Mouse (Mus musculus) heart, adult 2 months (tissue): ENCODE results near the gene C1qa. TPM values are rescaled to one million over a fixed set of nuclear protein-coding genes. Genes with fewer than 3 reads are reported as not detected.
A peak's percentile ranks its signal among the peaks of the same experiment; 100 is the strongest.

ENCODE experiments used
- DNase-seq, 2 experiments: peaks; one replicate each; pipeline ENCODE4 v3.0.0; 2021
- H3K27ac ChIP-seq: fragments of 200-600 bp; 2 replicates; pipeline ENCODE4 v1.8.1; 2022
- H3K27me3 ChIP-seq: fragments of 200-500 bp; 2 replicates; pipeline ENCODE4 v1.6.1; 2012; ENCODE audit warnings: mild to moderate bottlenecking, low read length, inconsistent platforms, mixed read lengths; ENCODE audit not compliant: control insufficient read depth, insufficient read depth
- H3K36me3 ChIP-seq: fragments of 200-500 bp; 2 replicates; pipeline ENCODE4 v1.6.1; 2012; ENCODE audit warnings: low read length, inconsistent platforms; ENCODE audit not compliant: control insufficient read depth, insufficient read depth
- H3K4me1 ChIP-seq: fragments of 200-500 bp; 2 replicates; pipeline ENCODE4 v1.6.1; 2011; ENCODE audit warnings: low read length; ENCODE audit not compliant: control insufficient read depth, insufficient read depth
- H3K4me3 ChIP-seq: fragments of 200-600 bp; 2 replicates; pipeline ENCODE4 v1.8.1; 2022
- H3K79me2 ChIP-seq: fragments of 200-500 bp; replicated peaks from 2 replicates; pipeline ENCODE4 v1.6.1; 2012; ENCODE audit warnings: mild to moderate bottlenecking, inconsistent platforms, low read length, moderate library complexity, mixed read lengths; ENCODE audit not compliant: control insufficient read depth, insufficient read depth
- H3K9ac ChIP-seq: fragments of 200-500 bp; 2 replicates; pipeline ENCODE4 v1.6.1; 2012; ENCODE audit warnings: low read depth, mild to moderate bottlenecking, control low read depth, inconsistent platforms, low read length, mixed read lengths
- CTCF ChIP-seq: fragments of 200-600 bp; IDR thresholded peaks from 2 replicates; pipeline ENCODE4 v1.8.1; 2022; ENCODE audit warnings: antibody characterized with exemption, mild to moderate bottlenecking, moderate library complexity
- EP300 ChIP-seq: fragments of 200-500 bp; IDR thresholded peaks from 2 replicates; pipeline ENCODE4 v1.6.1; 2011; ENCODE audit warnings: low read depth, low read length, control low read depth; ENCODE audit not compliant: insufficient read depth
- POLR2A ChIP-seq: fragments of 200-500 bp; IDR thresholded peaks from 2 replicates; pipeline ENCODE4 v1.6.1; 2011; ENCODE audit warnings: mild to moderate bottlenecking, low read depth, low read length, control low read depth; ENCODE audit not compliant: insufficient read depth
- WGBS: fragments of 180-500 bp; shearing (Covaris S2); methylation state at CpG from one replicate; pipeline ENCODE4 v1.1.7; 2018; 5-methylcytosine and 5-hydroxymethylcytosine counted together
- intact Hi-C: fragments of 180-260 bp; cut with DNase I; formaldehyde crosslinking; loops from one replicate; pipeline ENCODE4 v1.15.1; 2025
- polyA plus RNA-seq: library from polyadenylated mRNA; depleted of rRNA; stranded (reverse); fragments of >200 nt; gene quantifications from 2 replicates; pipeline ENCODE4 v1.2.3, GENCODE M21; 2012
- total RNA-seq, 2 experiments: library from RNA; stranded (reverse); gene quantifications; 2 replicates each; pipeline ENCODE4 v1.2.3; 2021

The C1qa gene
- total and polyA plus RNA-seq, 3 experiments, result 49.3 to 51.0 (median 50.2) TPM

DNA sequence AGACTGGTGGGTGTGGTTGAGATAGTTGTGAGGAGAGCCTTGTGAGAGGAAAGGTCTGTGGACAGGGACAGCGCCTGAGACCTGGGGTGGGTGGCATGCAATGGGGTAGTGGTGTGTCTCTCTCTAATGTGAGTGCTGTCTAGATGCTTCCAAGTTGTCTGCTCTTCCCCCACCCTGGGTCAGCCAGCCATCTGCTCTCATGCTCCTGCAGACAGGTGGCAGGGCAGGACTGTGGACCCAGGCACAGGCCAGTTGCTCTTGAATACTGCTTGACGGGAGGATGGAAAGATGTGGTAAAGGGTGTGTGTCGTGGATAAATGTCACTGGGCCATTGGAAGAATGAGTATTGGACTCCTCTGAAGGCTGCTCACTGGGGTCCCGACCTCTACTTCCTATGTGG lies 38.7 kb upstream of the C1qa start:
- Histone ChIP-seq H3K9ac (no peak overlapping the region), H3K4me1 (no peaks in the 10 kb centered on the region; the same call in 1 of the 2 replicates), H3K4me3 (no peak overlapping the region), H3K27me3 (no peaks in the 10 kb centered on the region), H3K79me2 (no peaks in the 10 kb centered on the region), H3K27ac (no peak overlapping the region), H3K36me3 (no peaks in the 10 kb centered on the region)
- DNase-seq, result no peak
- WGBS, result 60% methylated on average over 4 of the region's 4 CpGs
- TF ChIP-seq POLR2A (no peak), CTCF (no peak), EP300 (no peak)
- intact Hi-C loops, result no loop called here

DNA sequence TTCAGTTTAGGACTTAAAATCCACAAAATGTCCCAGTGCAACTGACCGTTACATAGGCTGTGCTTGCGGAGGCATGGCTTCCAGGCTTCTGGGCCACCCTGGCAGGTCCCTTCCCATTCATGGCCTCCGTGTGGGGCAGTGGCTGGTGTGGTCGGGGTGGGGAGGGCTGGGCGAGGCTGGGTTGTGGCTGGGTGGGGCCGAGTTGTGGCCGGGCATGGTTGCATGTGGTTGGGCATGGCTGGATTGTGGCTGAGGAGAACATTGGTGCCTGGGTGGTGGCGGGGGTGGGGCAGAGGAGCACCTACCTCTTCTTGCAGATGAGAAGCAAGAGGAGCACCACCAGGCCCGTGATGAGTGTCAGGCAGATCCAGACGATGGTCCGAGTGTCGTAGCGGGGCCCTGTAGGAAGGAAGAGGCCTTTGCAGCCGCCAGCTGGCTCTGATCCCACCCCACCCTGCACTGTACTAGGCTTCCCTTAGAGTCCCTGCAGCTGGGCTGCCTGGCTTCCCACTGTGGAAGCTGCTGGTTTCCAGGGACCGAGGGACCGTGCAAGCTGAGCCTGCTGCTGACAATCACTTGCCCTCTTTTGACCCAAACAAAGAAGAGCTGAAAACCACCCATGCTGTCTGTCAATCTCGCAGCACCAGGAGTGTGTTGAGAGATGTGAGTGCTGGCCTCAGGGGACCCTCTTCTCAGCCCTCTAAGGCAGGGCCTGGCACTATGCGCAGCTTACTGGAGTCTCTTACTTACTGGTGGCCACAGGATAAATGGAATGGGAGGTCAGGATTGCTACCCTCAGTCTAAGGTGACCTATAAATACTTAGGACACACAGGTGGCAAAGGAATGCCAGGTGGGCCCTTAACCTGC lies 36.4 kb upstream of the C1qa start:
- H3K4me3 ChIP-seq, result no peak overlapping the region
- TF ChIP-seq POLR2A (no peak), EP300 (no peak), CTCF (no peak)
- H3K27me3 ChIP-seq, result no peaks in the 10 kb centered on the region
- H3K9ac ChIP-seq, result no peak overlapping the region
- no peaks in the 10 kb centered on the region for H3K79me2 ChIP-seq
- H3K4me1 ChIP-seq, result no peaks in the 10 kb centered on the region; the same call in 1 of the 2 replicates
- no peak for DNase-seq
- 27% methylated on average over 18 of the region's 18 CpGs for WGBS
- no peaks in the 10 kb centered on the region for H3K36me3 ChIP-seq
- no peak overlapping the region for H3K27ac ChIP-seq
- intact Hi-C loops, result no loop called here

DNA sequence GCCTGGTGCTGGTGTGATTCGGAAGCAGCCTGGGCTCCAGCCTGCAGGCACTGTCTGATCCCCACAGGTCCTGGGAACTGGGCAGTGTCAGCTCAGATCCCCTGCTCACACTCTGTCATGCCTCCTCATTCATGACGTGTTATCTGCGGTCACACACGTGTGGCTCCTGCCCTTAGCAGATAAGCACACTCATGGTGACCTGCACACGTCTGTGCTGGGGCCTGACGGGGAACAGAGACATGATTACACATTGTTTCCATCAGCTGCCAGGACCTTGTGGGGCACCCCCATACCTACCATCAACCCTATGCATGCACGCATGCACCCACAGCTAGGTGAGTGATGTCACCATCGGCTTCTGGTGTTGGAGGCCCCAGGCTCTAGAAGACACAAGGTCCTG lies 31.9 kb upstream of the C1qa start:
- no peak overlapping the region for H3K27ac ChIP-seq
- H3K4me1 ChIP-seq, result no peaks in the 10 kb centered on the region; the same call in 1 of the 2 replicates
- intact Hi-C loops, result no loop called here
- WGBS, result 54% methylated on average over 8 of the region's 8 CpGs
- no peaks in the 10 kb centered on the region for H3K79me2 ChIP-seq
- TF ChIP-seq POLR2A (no peak), CTCF (no peak), EP300 (no peak)
- H3K36me3 ChIP-seq, result no peaks in the 10 kb centered on the region
- 0 out of 2 replicates have a peak, but pooled peaks cover 2% of the 10 kb centered on the region for H3K27me3 ChIP-seq
- no peak overlapping the region for H3K9ac ChIP-seq
- H3K4me3 ChIP-seq, result no peak overlapping the region
- no peak for DNase-seq

- Histone ChIP-seq H3K4me1 (no peaks in the 10 kb centered on the region), H3K27ac (no peak overlapping the region), H3K9ac (no peak overlapping the region), H3K4me3 (no peak overlapping the region), H3K27me3 (0 out of 2 replicates have a peak, but pooled peaks cover 2% of the 10 kb centered on the region), H3K79me2 (no peaks in the 10 kb centered on the region), H3K36me3 (no peaks in the 10 kb centered on the region)
- TF ChIP-seq POLR2A (no peak), CTCF (peak; percentile 56), EP300 (no peak)
- DNase-seq, result no peak
- WGBS, result 16% methylated on average over 5 of the region's 5 CpGs
- intact Hi-C loops, result no loop called here
These were observed 30.3 kb upstream of the C1qa start for GRCm38 (mm10) chr4:136928928-136929327.

- Histone ChIP-seq H3K4me3 (no peak overlapping the region), H3K36me3 (no peaks in the 10 kb centered on the region), H3K27me3 (0 out of 2 replicates have a peak, but pooled peaks cover 2% of the 10 kb centered on the region), H3K9ac (no peak overlapping the region), H3K27ac (no peak overlapping the region), H3K79me2 (no peaks in the 10 kb centered on the region), H3K4me1 (no peaks in the 10 kb centered on the region)
- TF ChIP-seq CTCF (no peak), POLR2A (no peak), EP300 (no peak)
- 21% methylated on average over 15 of the region's 15 CpGs for WGBS
- intact Hi-C loops, result no loop called here
- no peak for DNase-seq
These were observed 27.2 kb upstream of the C1qa start for GRCm38 (mm10) chr4:136925804-136926203.

GRCm38 (mm10) chr4:136924529-136924928 lies 25.9 kb upstream of the C1qa start:
- 0 out of 2 replicates have a peak, but pooled peaks cover 2% of the 10 kb centered on the region for H3K27me3 ChIP-seq
- no peak overlapping the region for H3K27ac ChIP-seq
- intact Hi-C loops, result no loop called here
- H3K4me3 ChIP-seq, result no peak overlapping the region
- no peaks in the 10 kb centered on the region for H3K36me3 ChIP-seq
- no peaks in the 10 kb centered on the region for H3K4me1 ChIP-seq
- peak; percentile 38 to 76 for DNase-seq
- H3K9ac ChIP-seq, result no peak overlapping the region
- no peak for TF ChIP-seq CTCF
- no peak for TF ChIP-seq EP300
- no peak for TF ChIP-seq POLR2A
- no peaks in the 10 kb centered on the region for H3K79me2 ChIP-seq
- WGBS, result 5% methylated on average over 6 of the region's 6 CpGs
